Mouse (Mus musculus) gonadal fat pad, adult 2 months (tissue): Measurements from ENCODE around the gene Arhgef18. TPM values are rescaled to one million over a fixed set of nuclear protein-coding genes. Genes with fewer than 3 reads are reported as not detected.

ENCODE experiments used
- DNase-seq: peaks from one replicate; pipeline ENCODE4 v3.0.0-alpha.2; 2012; ENCODE audit warnings: low read depth
- polyA plus RNA-seq: library from polyadenylated mRNA; depleted of rRNA; stranded (reverse); fragments of >200 nt; gene quantifications from 2 replicates; pipeline ENCODE4 v1.2.3, GENCODE M21; 2012; rRNA removed

The Arhgef18 gene
- 25.9 and 30.3 TPM in 2 replicates for polyA plus RNA-seq

DNA sequence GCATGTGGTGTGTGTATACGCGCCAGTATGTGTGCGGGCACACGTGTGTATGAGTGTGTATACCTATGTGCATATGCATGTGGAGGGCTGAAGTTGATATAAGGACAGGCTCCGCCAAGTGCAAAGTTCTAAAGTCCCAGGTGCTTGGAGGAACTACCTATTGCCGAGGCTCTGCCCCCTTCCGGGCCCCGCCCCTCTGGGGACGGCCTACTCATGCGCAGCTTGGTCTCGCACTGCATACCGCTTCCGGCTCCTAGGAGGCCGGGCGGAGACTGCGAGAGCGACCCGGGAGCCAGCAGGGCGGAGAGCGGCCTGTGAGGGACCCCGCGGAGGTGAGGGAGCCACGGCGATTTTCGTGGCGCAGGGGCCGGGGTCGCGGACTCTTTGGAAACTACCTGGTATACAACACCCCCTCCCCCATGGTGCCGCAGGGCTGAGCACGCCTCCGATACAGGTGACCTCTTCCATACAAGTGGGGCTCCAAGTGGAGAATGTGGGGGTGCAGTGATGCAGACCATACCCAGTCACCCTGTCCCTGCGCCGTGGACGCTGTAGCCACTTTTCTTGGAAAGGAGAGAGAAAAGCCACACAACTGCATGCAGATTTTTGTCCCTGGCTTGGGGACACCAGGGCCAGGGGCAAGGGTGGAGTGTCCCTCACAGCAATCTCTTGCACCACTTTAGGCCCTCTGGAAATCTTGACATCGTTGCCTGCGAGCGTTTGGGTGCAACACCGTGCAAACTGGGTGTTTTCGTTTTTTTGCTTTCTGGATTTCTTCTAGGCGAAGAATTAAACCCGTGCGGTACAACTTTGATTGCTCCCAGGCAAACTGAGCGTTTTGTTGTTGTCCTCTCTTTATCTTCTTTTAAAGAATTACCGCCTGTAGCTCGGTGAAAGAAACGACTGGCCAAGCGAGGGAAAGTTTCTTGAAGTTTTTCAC lies at the start of gene Arhgef18:
TSS of gene Arhgef18 (plus strand) at position 236 of the 940 bp plus-strand sequence.
- no peak for DNase-seq

DNA sequence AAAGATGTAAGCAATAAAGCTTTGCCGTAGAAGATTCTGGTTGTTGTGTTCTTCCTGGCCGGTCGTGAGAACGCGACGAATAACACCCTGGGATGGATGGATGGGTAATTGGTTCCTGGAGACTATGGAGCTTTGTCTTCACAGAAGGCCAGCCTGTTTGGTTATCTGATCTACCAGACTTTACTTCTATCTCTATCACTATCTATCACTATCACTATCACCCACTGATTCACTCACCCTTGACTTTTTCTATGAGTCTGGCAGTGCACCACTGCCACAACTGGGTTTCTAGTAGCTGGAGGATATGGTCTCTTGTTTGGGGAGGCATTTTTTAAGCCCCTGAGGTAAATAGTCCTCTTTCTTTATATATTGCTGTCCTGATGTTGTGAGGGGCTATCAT lies 47.5 kb upstream of the Arhgef18 start:
- DNase-seq: no peak

DNA sequence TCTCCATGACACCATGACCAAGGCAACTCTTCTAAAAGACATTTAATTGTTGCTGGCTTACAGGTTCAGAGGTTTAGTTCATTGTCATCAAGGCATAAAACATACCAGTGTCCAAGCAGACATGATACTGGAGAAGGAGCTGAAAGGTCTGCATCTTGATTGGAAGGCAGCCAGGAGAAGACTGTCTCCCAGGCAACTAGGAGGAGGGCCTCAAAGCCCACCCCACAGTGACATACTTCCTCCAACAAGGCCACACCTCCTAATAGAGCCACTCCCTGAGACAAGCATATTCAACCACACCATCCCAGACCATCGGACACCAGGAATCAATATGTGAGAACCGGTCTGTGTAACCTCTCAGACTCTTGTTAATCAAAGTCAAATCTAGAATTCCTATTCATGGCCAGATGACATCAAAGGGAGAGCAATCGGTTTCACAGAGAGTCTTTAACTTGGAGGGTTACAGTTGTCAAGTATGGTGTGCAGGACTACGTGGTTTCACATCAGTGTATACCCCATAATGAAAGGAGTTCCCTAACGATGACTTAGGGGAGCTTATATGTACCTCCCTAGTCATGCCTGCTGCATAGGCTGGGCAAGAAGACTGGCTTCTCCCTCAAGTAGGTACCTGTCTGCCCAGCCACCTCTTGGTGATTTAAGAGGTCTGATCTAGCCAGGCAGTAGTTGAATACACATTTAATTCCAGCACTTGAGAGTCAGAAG lies 46.0 kb upstream of the Arhgef18 start:
- no peak for DNase-seq

DNA sequence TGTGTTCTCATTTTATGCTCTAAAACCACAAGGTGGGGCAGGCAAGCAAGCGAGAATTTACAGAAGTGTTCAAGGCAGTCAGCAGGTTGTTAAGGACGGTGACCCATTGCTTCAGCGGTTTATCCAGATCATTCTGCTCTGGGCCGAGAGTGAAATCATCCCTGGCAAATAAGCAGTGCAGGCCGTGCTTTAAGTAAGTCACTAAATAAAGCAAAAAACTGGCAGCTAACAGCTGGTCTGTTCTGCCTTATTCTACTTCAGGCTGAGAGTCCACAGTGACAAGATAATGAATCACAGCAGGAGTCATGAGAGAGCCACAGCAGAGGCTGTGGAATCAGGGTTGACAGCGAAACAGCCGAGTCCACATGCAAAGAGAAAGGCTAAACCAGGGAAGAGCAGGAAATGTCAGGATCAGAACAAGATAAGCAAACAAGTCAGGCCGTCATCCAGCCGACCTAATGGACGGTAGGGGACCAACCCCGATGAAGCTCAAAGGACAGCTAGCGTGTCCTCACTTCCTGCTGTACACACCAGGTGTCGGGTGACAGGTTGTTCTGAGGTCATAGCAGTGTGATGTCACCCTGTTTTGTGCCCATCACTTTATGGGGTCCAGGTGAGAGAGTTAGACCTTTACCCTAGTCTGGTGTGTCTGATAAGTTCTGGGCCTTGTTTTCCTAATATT lies 44.5 kb upstream of the Arhgef18 start:
- DNase-seq: no peak

DNA sequence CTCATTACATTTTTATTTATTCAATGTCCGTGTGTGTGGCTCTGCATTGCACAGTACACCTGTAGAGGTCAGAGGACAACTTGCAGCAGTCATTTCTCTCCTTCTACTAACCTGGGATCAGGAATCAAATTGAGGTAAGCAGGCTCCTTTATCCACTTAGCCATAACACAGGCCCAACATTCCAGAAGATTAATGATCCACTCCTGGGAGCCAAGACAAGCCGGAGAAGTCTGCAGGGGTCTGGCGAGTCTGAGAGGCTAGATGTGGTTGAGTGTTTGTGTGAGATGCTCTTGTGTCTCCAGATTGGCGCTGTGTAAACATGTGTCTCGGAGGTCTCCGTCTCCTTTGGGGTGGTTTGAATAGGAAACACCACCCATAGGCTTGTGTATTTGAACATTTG lies 42.1 kb upstream of the Arhgef18 start:
- no peak for DNase-seq

DNA sequence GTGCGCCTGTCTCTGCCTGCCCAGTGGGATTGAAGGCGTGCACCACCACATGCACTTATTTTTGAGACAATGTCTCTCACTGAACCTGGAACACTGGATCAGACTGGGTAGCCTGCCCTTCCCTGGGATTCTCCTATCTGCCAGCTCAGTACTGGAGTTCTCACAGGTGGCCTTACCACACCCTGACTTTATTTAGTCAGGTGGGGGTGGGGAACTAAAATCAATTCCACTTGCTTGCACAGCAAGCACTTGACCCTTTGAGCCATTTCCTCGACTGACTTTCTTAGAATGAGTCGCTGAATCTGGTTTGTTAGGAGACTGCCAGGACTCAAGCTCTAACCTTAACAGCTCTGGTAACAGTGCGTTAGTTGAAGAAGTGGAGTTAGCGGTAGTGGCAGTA lies 40.1 kb upstream of the Arhgef18 start:
- no peak for DNase-seq

DNA sequence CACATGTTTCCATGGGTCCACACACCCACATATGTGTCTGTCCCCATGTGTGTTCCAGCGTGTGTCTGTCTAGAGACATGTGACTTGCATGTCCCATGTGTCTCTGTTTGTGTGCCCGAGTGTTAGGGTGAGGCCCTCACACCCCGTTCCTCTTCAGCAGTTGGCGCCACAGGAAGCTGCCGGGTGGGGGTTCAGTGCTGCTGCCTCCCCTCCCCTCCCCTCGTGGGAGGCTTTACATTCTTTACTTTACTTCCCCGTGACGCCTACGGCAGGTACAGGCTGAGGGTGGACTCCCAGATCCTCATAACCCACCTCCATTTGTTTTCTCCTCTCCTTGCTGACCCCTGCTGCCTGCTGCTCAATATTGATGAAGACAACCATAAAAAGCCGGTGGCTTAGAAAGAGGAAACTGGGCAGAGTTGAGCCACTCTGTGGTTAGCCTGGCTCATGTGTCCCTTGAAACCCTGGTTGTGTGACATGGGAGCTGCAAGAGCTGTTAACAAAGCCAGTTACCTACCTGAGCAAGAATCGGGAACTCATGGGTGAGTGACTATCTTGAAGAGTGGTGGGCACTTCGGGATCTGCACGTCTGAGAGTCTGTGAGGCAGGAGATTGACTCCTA lies 39.5 kb upstream of the Arhgef18 start, which contains the start of gene A430078G23Rik:
TSS of gene A430078G23Rik (plus strand) at position 227 of the 622 bp plus-strand sequence.
- DNase-seq: no peak

DNA sequence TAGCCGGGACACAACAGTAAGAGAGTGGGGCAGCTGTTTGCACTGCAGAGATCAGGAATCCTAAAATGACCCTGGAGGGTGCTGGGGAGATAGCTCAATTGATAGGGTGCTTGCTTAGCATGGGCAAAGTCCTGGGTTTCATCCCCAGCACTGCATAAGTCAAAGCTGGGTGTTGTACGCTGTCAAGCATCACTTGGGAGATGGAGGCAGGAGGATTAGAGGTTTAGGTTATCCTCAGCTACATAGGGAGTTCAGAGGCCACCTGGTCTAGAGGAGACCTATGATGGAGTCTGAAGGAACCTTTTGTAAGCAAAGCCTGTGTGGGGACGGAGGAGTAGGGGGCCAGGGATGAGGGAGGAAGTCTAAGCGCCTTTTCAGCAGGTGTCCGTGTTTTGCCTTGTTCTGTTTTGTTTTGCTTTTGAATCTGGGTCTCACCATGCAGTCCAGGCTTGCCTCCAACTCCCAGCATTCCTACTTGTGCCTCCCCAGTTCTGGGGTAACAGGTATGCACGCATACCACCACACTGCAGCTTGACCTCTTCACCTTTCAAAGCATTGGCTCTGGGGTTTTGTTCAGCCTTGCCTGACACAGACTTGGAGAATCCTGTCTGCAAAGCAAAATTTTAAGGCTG lies 38.9 kb upstream of the Arhgef18 start:
- DNase-seq: no peak

DNA sequence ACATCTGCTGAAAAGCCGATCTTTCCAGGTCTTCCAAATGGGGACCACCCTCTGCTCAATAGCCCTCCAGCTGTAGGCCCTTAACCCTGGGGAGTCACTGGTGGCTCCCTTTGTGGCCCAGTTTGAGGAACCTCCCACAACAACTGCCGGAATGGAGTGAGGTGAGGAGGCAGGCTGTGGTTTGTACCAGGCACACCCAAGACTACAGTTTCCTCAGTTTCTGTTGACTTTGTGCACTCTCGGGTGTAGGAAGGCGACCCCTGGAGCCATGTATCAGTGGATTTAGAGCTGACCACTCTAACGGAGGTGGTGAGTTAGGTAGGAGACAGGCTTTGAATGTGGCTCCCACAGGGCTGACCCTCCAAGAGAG lies 38.4 kb upstream of the Arhgef18 start:
- DNase-seq: no peak

DNA sequence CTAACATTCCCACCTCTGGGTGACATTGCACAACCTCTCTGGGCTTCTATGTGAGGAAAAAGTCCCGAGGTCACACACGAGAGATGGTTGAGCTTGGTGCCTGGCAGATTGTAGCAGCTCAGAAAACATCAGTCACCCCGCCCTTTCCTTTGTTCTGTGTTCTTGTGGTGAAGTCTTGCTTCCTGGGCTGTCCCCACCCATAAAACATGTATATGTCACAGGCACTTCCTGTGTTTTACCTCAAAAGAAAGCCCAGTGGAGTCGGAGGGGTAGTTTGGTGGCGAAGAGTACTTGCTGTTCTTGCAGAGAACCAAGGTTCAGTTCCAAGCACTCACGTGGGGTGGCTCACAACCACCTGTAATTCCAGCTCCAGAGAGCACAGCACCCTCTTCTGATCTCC lies 37.2 kb upstream of the Arhgef18 start:
- no peak for DNase-seq

DNA sequence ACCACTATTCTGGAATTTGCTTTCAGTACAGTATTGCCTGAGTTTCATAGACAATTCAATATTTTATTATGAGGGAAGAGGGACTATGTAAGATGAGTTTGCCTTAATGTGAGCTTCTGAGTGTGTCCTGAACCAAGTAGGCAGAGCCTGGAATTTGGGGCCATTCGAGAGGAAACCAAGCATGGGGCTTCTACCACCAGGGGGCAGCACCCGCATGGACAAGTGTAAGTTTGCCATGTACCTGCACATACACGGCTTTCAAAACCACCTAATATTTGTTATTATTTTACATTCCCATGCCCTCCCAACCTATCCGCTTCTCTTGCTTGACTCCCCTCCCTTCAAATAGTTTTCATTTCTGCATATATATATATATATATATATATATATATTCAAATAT lies 34.7 kb upstream of the Arhgef18 start:
- no peak for DNase-seq

DNA sequence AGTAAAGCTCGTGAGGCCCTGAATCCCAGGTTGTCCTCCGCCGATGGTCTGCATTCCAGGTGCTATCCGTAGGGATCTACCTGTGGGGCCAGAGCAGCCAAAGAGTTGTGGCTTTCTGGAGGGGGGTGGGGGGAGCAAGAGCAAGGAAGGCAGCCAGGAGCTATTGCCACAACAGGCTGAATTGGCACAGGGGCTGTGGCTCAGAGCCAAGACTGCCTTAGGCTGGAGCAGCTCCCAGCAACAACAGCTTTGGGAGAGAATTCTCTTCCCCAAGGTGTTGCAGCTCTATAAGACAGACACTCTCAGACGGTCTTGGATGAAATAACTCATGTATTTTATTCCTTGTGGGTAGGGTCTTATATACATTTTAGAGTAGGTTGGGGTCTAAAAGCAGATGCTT lies 25.7 kb upstream of the Arhgef18 start:
- no peak for DNase-seq

DNA sequence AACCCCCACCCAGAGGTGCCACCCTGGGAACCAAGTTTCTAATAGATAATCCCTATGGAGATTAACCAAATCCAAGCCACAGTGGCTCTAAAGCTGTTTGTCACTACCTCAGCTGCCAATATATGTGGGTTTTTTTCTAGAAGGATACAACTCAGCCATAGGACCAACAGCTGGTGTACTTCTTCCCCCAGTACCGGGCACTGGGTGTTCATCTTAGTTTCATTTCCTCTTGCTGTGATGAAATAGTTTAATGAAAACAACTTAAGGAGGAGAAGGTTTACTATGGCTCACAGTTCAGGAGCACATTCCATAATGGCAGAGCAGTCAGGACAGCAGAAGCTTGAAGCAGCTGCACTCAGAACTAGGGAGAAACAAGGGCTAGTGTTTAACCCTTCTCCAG lies 24.7 kb upstream of the Arhgef18 start:
- DNase-seq: no peak

DNA sequence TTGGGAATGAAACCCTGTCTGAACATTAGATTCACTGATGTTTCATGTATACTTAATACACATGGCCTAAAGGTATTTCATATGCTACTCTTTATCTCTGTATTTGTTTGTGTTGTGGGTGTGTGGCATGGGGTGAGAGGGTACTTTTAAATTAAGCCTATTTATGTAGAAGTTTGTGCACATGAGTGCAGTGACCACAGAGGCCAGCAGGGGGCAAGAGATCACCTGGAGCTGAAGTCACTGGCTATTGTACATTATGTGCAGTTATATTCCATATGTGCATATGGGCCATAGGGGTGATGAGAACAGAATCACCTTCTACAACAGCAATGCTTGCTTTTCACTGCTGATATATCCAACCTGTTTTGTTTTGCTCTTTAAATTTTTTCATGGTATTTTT lies 17.1 kb upstream of the Arhgef18 start:
- no peak for DNase-seq

DNA sequence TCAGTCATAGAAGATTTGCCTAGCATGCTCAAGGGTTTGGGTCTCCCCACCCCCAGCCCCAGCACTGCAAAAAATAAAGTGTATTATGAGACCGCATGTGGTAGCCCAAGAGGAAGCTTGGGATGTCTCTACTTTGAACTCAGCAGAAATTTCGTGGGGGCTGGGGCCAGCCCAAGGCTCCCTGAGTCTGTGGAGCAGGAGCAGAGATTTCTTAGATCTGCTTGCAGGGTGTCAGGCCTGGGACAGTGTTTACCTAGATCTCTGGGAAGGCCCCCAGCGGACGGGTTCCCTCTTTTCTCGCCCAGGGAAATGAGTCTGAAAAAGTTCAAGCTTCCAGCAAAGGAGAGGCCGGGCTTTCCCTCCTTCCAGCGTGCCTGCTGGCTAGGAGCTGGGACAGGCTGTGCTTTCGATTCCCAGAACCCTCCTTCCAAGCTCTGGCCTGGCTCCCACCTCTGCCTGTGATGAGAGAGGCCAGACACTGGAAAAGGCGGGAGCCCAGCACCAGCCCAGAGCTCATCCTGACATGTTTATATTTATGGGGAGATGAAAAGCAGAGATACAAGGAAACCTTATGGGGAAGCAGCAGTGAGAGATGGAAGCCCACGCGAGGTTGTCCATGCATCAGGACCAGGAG lies 16.0 kb upstream of the Arhgef18 start:
- DNase-seq: no peak

DNA sequence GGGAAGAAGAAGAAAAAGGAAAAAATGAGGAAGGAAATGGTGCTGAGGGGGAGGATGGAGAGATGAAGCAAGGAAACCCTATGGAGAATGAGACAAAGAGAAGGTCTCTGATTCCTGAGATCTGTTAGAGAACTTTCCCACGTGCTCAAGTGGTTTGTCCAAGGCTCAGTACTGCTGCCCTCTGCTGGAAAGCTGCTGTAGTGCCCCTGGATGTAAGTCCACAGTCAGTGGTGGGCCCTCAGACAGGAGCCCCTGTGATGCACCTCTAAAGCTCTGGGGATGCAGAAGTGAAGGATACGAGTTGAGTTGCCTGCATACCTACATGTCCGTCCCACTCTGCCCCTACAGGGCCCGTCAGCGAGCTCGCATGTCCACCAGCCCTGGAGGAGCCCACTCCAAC lies 5.5 kb upstream of the Arhgef18 start:
- DNase-seq: no peak

DNA sequence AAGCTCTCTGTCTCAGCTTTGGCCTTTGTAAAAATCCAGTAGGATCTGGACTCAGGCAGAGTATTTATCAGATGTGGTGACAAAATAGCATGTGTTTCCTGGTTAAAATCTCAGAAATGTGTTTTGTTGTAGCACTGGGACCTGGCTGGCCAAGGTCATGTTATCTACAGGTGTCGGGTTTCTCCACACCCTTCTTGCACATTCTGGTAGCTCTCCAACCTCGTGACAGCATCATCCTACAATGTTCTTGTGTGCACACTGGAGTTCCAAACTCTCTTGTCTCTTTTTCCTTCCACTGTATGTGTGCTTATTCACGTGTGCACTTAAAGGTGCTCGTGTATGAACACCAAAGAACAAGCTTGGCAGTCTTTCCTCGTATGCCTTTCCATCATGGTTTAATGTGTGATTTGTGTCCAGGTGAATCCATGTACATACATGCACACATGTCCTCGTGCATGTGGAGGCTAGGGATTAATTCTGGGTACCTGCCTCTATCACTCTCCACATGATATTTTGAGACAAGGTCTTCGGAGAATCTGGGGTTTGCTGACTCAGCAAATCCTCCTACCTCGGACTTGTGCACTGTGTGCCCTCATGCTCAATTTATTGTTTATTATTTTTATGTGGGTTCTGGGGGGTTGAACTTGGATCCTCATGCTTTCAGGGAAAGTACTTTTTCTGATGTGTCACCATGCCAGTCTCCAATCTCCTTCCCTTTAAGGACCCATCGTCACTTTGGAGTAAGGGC lies 4.0 kb upstream of the Arhgef18 start:
- DNase-seq: no peak

DNA sequence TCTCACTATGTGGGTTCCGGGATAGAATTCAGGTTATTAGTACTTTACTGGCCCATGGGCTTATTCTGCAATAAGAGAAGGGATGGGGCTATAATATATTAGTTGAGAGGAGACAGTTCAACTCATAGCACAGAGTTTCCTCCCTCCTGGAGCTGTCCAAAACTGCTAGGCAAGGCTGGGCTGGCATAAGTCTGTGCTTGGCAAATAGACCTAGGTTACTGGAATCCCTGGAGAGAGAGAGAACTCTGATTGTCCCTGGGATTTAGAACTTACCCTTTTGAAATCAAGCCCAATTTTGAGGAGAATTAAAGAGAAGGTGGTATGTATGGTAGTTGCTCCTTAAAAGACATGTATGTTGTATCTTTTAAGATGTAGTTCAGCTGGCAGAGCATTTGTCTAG lies 3.3 kb upstream of the Arhgef18 start:
- DNase-seq: no peak

DNA sequence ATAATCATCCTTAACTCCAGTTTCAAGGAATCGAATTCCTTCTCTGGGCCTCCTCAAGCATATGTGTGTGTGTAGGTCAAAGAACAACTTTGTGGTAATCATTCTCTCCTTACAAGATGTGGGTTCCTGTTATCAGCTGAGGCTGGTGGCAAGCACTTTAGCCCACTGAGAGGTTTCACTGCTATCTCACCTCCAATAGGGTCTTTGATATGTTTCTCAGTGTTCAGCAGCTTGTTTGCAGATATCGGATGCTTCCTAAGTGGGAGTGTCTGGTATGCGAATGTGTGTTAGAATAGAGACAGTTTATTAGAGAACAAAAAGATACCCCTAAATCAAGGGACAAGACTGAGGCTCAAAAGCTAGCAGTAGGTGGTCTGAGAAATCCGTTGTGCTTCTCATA lies 513 bp upstream of the Arhgef18 start:
- DNase-seq: no peak

DNA sequence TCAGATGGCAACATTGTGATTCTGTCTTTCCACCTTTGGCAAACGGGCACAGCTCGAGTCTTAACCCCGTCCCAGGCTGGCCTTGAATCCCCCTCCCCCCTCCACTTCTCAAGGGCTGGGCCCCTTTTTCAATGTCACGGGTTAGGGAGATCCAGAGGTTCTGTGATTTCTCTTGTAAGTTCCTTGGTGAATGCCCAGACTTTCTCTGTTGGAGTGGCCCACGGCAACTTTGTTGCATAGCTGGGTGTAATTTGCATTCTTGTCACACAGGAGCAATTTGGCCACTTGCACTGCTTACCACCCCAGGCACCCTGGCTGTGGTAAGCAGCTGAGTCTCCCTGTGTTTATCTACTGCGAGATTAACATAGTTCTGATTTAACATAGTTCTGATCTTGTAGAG lies 1.8 kb downstream of the Arhgef18 start:
- DNase-seq: no peak
